Mouse (Mus musculus) central nervous system, embryonic 11.5 days (tissue): ENCODE measurements around the gene Nf1. TPM values are rescaled to one million over a fixed set of nuclear protein-coding genes. Genes with fewer than 3 reads are reported as not detected.

Experiments used
- polyA plus RNA-seq: library from polyadenylated mRNA; depleted of rRNA; stranded (reverse); fragments of >200 nt; gene quantifications from 2 replicates; pipeline ENCODE4 v1.2.3, GENCODE M21; 2012; rRNA removed

The Nf1 gene
- polyA plus RNA-seq, result 25.9 and 32.5 TPM in 2 replicates

GRCm38 (mm10) chr11:79339234-79339807 is at the start of gene Nf1:
Nf1 (plus strand) TSS chr11:79339693.

GRCm38 (mm10) chr11:79296856-79297491 is 42.5 kb upstream of the Nf1 start, which contains the start of gene Gm9964:
Gm9964 (minus strand) TSS chr11:79296906.

DNA sequence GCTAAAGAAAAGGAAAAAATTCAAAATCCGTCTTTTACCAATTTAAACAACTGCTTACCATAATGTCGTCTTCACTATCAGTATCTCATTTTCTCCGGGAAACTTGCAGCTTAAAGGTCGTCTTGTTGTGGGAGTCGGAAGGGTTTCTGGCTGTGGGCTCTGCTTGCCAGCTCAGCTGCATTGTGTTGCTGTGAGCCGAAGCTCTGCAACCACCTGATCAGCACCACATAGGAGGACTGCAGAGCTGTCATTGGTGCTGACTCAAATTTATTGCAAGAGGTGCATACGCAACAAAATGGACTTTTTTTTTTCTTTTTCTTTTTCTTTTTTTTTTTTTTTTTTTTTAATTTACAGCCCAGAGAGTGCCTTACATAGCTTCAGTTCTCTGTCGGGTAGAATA is 164.4 kb downstream of the Nf1 start, which contains the start of gene Omg:
TSS of gene Omg (minus strand) at position 240 of the 400 bp plus-strand sequence.

GRCm38 (mm10) chr11:79523560-79524309 is 184.2 kb downstream of the Nf1 start, which contains the start of gene Evi2b:
Evi2b (minus strand) TSS chr11:79523762.

GRCm38 (mm10) chr11:79530333-79530761 is 190.9 kb downstream of the Nf1 start, which contains the start of the genes Evi2 and Evi2a:
Evi2 (minus strand) TSS chr11:79530589.
Evi2a (minus strand) TSS chr11:79530609.

GRCm38 (mm10) chr11:79590664-79591590 is 251.4 kb downstream of the Nf1 start, which contains the start of gene Rab11fip4:
Rab11fip4 (plus strand) TSS chr11:79591212.

Other genes starting within 250 kb of the Nf1 start
- 11.5 and 12.1 TPM in 2 replicates for gene Ksr1, start 193.3 kb upstream of the Nf1 start, polyA plus RNA-seq
- gene Wsb1, start 85.0 kb upstream of the Nf1 start, polyA plus RNA-seq, result 446 and 619 TPM in 2 replicates
- gene Gm9964, start 42.8 kb upstream of the Nf1 start, polyA plus RNA-seq, result not detected in 2 replicates
- gene Omg, start 164.4 kb downstream of the Nf1 start, polyA plus RNA-seq, result 0.29 and 0.39 TPM in 2 replicates
- gene Evi2b, start 184.1 kb downstream of the Nf1 start, polyA plus RNA-seq, result 1.4 and 2.0 TPM in 2 replicates
- 0.10 and 0.14 TPM in 2 replicates for gene Evi2, start 190.9 kb downstream of the Nf1 start, polyA plus RNA-seq
- gene Evi2a, start 190.9 kb downstream of the Nf1 start, polyA plus RNA-seq, result 2.0 and 2.4 TPM in 2 replicates